Mouse (Mus musculus): ENCODE data around the gene S100a10. TPM values are rescaled to one million over a fixed set of nuclear protein-coding genes. Genes with fewer than 3 reads are reported as not detected.
"Not testable (repeated sequence)": the region's sequence is repeated elsewhere in the genome, so short reads cannot be mapped to it uniquely, and the experiment has no call there.

S100a10 gene
- polyA plus RNA-seq, 1 experiment, result 138 TPM

GRCm38 (mm10) chr3:93596632-93597031 is 41.8 kb downstream of the S100a10 start:
- Histone ChIP-seq H3K4me1 (ENCODE audit: control insufficient read depth, insufficient read depth, low read length) (no peaks in the 10 kb centered on the region; the same call in 1 of the 2 replicates), H3K27ac (ENCODE audit: control insufficient read depth, insufficient read depth, low read depth, low read length, poor library complexity) (no peak overlapping the region), H3K4me3 (replicated peaks; ENCODE audit: control insufficient read depth, low read depth, low read length) (no peak overlapping the region)
- TF ChIP-seq POLR2A (IDR thresholded peaks at IDR 0.05; ENCODE audit: borderline replicate concordance, control insufficient read depth, low read depth, low read length) (no peak), CTCF (IDR thresholded peaks at IDR 0.05; ENCODE audit: control insufficient read depth, insufficient read depth, low read length) (no peak)
- 82% methylated on average over 1 of the region's 1 CpGs for WGBS

- no peaks in the 10 kb centered on the region; the same call in 1 of the 2 replicates for H3K4me1 ChIP-seq (ENCODE audit: control insufficient read depth, insufficient read depth, low read length)
- H3K27ac ChIP-seq (ENCODE audit: control insufficient read depth, insufficient read depth, low read depth, low read length, poor library complexity), result no peak overlapping the region
- WGBS, result 31% methylated on average over 5 of the region's 5 CpGs
- no peak for TF ChIP-seq POLR2A (IDR thresholded peaks at IDR 0.05; ENCODE audit: borderline replicate concordance, control insufficient read depth, low read depth, low read length)
- TF ChIP-seq CTCF (IDR thresholded peaks at IDR 0.05; ENCODE audit: control insufficient read depth, insufficient read depth, low read length), result no peak
- H3K4me3 ChIP-seq (replicated peaks; ENCODE audit: control insufficient read depth, low read depth, low read length), result no peak overlapping the region
Measured at GRCm38 (mm10) chr3:93597221-93597913, 42.5 kb downstream of the S100a10 start.

GRCm38 (mm10) chr3:93597970-93598369 is 43.1 kb downstream of the S100a10 start:
- no peak overlapping the region for H3K4me3 ChIP-seq (replicated peaks; ENCODE audit: control insufficient read depth, low read depth, low read length)
- H3K27ac ChIP-seq (ENCODE audit: control insufficient read depth, insufficient read depth, low read depth, low read length, poor library complexity), result no peak overlapping the region
- no peaks in the 10 kb centered on the region; the same call in 1 of the 2 replicates for H3K4me1 ChIP-seq (ENCODE audit: control insufficient read depth, insufficient read depth, low read length)
- WGBS, result 84% methylated on average over 7 of the region's 7 CpGs
- TF ChIP-seq CTCF (IDR thresholded peaks at IDR 0.05; ENCODE audit: control insufficient read depth, insufficient read depth, low read length) (no peak), POLR2A (IDR thresholded peaks at IDR 0.05; ENCODE audit: borderline replicate concordance, control insufficient read depth, low read depth, low read length) (no peak)

GRCm38 (mm10) chr3:93600206-93600605 is 45.3 kb downstream of the S100a10 start:
- H3K27ac ChIP-seq (ENCODE audit: control insufficient read depth, insufficient read depth, low read depth, low read length, poor library complexity), result no peak overlapping the region
- TF ChIP-seq CTCF (IDR thresholded peaks at IDR 0.05; ENCODE audit: control insufficient read depth, insufficient read depth, low read length) (no peak), POLR2A (IDR thresholded peaks at IDR 0.05; ENCODE audit: borderline replicate concordance, control insufficient read depth, low read depth, low read length) (no peak)
- H3K4me3 ChIP-seq (replicated peaks; ENCODE audit: control insufficient read depth, low read depth, low read length), result no peak overlapping the region
- 84% methylated on average over 2 of the region's 2 CpGs for WGBS
- no peaks in the 10 kb centered on the region; the same call in 1 of the 2 replicates for H3K4me1 ChIP-seq (ENCODE audit: control insufficient read depth, insufficient read depth, low read length)

GRCm38 (mm10) chr3:93601903-93602302 is 47.0 kb downstream of the S100a10 start:
- 79% methylated on average over 1 of the region's 1 CpGs for WGBS
- no peak overlapping the region for H3K27ac ChIP-seq (ENCODE audit: control insufficient read depth, insufficient read depth, low read depth, low read length, poor library complexity)
- H3K4me1 ChIP-seq (ENCODE audit: control insufficient read depth, insufficient read depth, low read length), result no peaks in the 10 kb centered on the region; the same call in 1 of the 2 replicates
- no peak overlapping the region for H3K4me3 ChIP-seq (replicated peaks; ENCODE audit: control insufficient read depth, low read depth, low read length)
- TF ChIP-seq CTCF (IDR thresholded peaks at IDR 0.05; ENCODE audit: control insufficient read depth, insufficient read depth, low read length), result no peak
- TF ChIP-seq POLR2A (IDR thresholded peaks at IDR 0.05; ENCODE audit: borderline replicate concordance, control insufficient read depth, low read depth, low read length), result no peak

GRCm38 (mm10) chr3:93608970-93609369 is 54.1 kb downstream of the S100a10 start:
- not testable (repeated sequence) for H3K27ac ChIP-seq (ENCODE audit: control insufficient read depth, insufficient read depth, low read depth, low read length, poor library complexity); H3K4me3 ChIP-seq (replicated peaks; ENCODE audit: control insufficient read depth, low read depth, low read length); H3K4me1 ChIP-seq (ENCODE audit: control insufficient read depth, insufficient read depth, low read length)
- peak; percentile 56 for TF ChIP-seq CTCF (IDR thresholded peaks at IDR 0.05; ENCODE audit: control insufficient read depth, insufficient read depth, low read length)

Other genes with a start within 250 kb of the S100a10 start
- not detected in 2 replicates for gene Hrnr, start 235.3 kb upstream of the S100a10 start, polyA plus RNA-seq (2011; ENCODE audit: insufficient read depth, insufficient read length, low replicate concordance, missing spikeins)
- gene Rptn, start 161.4 kb upstream of the S100a10 start, polyA plus RNA-seq (2011; ENCODE audit: insufficient read depth, insufficient read length, low replicate concordance, missing spikeins), result not detected in 2 replicates
- 0.16 and 0.77 TPM in 2 replicates for gene Tchh, start 112.8 kb upstream of the S100a10 start, polyA plus RNA-seq (2011; ENCODE audit: insufficient read depth, insufficient read length, low replicate concordance, missing spikeins)
- not detected in 2 replicates for gene Tchhl1, start 86.3 kb upstream of the S100a10 start, polyA plus RNA-seq (2011; ENCODE audit: insufficient read depth, insufficient read length, low replicate concordance, missing spikeins)
- gene S100a11, start 34.6 kb upstream of the S100a10 start, polyA plus RNA-seq (2011; ENCODE audit: insufficient read depth, insufficient read length, low replicate concordance, missing spikeins), result 170 and 358 TPM in 2 replicates
- not detected in 2 replicates for gene Tdpoz2, start 97.6 kb downstream of the S100a10 start, polyA plus RNA-seq (2011; ENCODE audit: insufficient read depth, insufficient read length, low replicate concordance, missing spikeins)
- gene Tdpoz1, start 121.2 kb downstream of the S100a10 start, polyA plus RNA-seq (2011; ENCODE audit: insufficient read depth, insufficient read length, low replicate concordance, missing spikeins), result not detected in 2 replicates
- not detected in 2 replicates for gene Gm37596, start 138.0 kb downstream of the S100a10 start, polyA plus RNA-seq (2011; ENCODE audit: insufficient read depth, insufficient read length, low replicate concordance, missing spikeins)
- not detected in 2 replicates for gene Gm5773, start 217.9 kb downstream of the S100a10 start, polyA plus RNA-seq (2011; ENCODE audit: insufficient read depth, insufficient read length, low replicate concordance, missing spikeins)
- gene Tdpoz4, start 241.3 kb downstream of the S100a10 start, polyA plus RNA-seq (2011; ENCODE audit: insufficient read depth, insufficient read length, low replicate concordance, missing spikeins), result not detected in 2 replicates

Measured in bone marrow, adult 2 months (tissue).